Mouse (Mus musculus): ENCODE measurements around the gene Cmtr1. TPM values are rescaled to one million over a fixed set of nuclear protein-coding genes. Genes with fewer than 3 reads are reported as not detected.
"Not testable (repeated sequence)": the region's sequence is repeated elsewhere in the genome, so short reads cannot be mapped to it uniquely, and the experiment has no call there.

Cmtr1 gene
- 18.4 and 65.6 TPM in 2 replicates for total RNA-seq (2015; ENCODE audit: low replicate concordance)
- 239 and 340 TPM in 2 replicates for total RNA-seq (2017; ENCODE audit: low replicate concordance)

GRCm38 (mm10) chr17:29660076-29660761, at the start of gene Cmtr1:
TSS of gene Cmtr1 (plus strand) at chr17:29660595.
- peak; percentile 79 for ATAC-seq (replicated peaks; ENCODE audit: low FRiP score, poor library complexity, severe bottlenecking)

GRCm38 (mm10) chr17:29613453-29613852, 46.9 kb upstream of the Cmtr1 start:
- ATAC-seq (replicated peaks; ENCODE audit: low FRiP score, poor library complexity, severe bottlenecking): not testable (repeated sequence)

GRCm38 (mm10) chr17:29614115-29615023, 46.0 kb upstream of the Cmtr1 start, which contains the start of the genes Rnf8 and Gm28043:
TSS of gene Rnf8 (plus strand) at chr17:29614790.
TSS of gene Gm28043 (plus strand) at chr17:29614876.
- ATAC-seq (replicated peaks; ENCODE audit: low FRiP score, poor library complexity, severe bottlenecking): peak; percentile 89

- peak; percentile 41; the same call in 1 of the 2 replicates for ATAC-seq (replicated peaks; ENCODE audit: low FRiP score, poor library complexity, severe bottlenecking)
Measured at GRCm38 (mm10) chr17:29615024-29615551, 45.3 kb upstream of the Cmtr1 start.

GRCm38 (mm10) chr17:29615616-29616015, 44.8 kb upstream of the Cmtr1 start:
- 0 out of 2 replicates have a peak, but pooled peaks have one; percentile 4 for ATAC-seq (replicated peaks; ENCODE audit: low FRiP score, poor library complexity, severe bottlenecking)

- no peak for ATAC-seq (replicated peaks; ENCODE audit: low FRiP score, poor library complexity, severe bottlenecking)
Measured at GRCm38 (mm10) chr17:29619231-29619630, 41.2 kb upstream of the Cmtr1 start.

- ATAC-seq (replicated peaks; ENCODE audit: low FRiP score, poor library complexity, severe bottlenecking): no peak
Measured at GRCm38 (mm10) chr17:29623488-29623887, 36.9 kb upstream of the Cmtr1 start.

- no peak for ATAC-seq (replicated peaks; ENCODE audit: low FRiP score, poor library complexity, severe bottlenecking)
Measured at GRCm38 (mm10) chr17:29627285-29627684, 33.1 kb upstream of the Cmtr1 start.

GRCm38 (mm10) chr17:29628946-29629345, 31.4 kb upstream of the Cmtr1 start:
- ATAC-seq (replicated peaks; ENCODE audit: low FRiP score, poor library complexity, severe bottlenecking): no peak

GRCm38 (mm10) chr17:29629620-29630019, 30.8 kb upstream of the Cmtr1 start:
- no peak for ATAC-seq (replicated peaks; ENCODE audit: low FRiP score, poor library complexity, severe bottlenecking)

- ATAC-seq (replicated peaks; ENCODE audit: low FRiP score, poor library complexity, severe bottlenecking): no peak
Measured at GRCm38 (mm10) chr17:29632312-29632711, 28.1 kb upstream of the Cmtr1 start.

GRCm38 (mm10) chr17:29635492-29635891, 24.9 kb upstream of the Cmtr1 start:
- ATAC-seq (replicated peaks; ENCODE audit: low FRiP score, poor library complexity, severe bottlenecking): no peak

- ATAC-seq (replicated peaks; ENCODE audit: low FRiP score, poor library complexity, severe bottlenecking): peak; percentile 53
Measured at GRCm38 (mm10) chr17:29636118-29636517, 24.3 kb upstream of the Cmtr1 start.

GRCm38 (mm10) chr17:29637377-29637776, 23.0 kb upstream of the Cmtr1 start:
- ATAC-seq (replicated peaks; ENCODE audit: low FRiP score, poor library complexity, severe bottlenecking): no peak

GRCm38 (mm10) chr17:29637895-29638294, 22.5 kb upstream of the Cmtr1 start:
- ATAC-seq (replicated peaks; ENCODE audit: low FRiP score, poor library complexity, severe bottlenecking): peak; percentile 83

GRCm38 (mm10) chr17:29640971-29641370, 19.4 kb upstream of the Cmtr1 start:
- ATAC-seq (replicated peaks; ENCODE audit: low FRiP score, poor library complexity, severe bottlenecking): no peak

GRCm38 (mm10) chr17:29642219-29642618, 18.2 kb upstream of the Cmtr1 start:
- no peak for ATAC-seq (replicated peaks; ENCODE audit: low FRiP score, poor library complexity, severe bottlenecking)

- ATAC-seq (replicated peaks; ENCODE audit: low FRiP score, poor library complexity, severe bottlenecking): peak; percentile 81
Measured at GRCm38 (mm10) chr17:29658249-29658648, 2.1 kb upstream of the Cmtr1 start.

GRCm38 (mm10) chr17:29660762-29661391, 482 bp downstream of the Cmtr1 start:
- peak; percentile 25 for ATAC-seq (replicated peaks; ENCODE audit: low FRiP score, poor library complexity, severe bottlenecking)

GRCm38 (mm10) chr17:29662145-29662544, 1.8 kb downstream of the Cmtr1 start:
- no peak for ATAC-seq (replicated peaks; ENCODE audit: low FRiP score, poor library complexity, severe bottlenecking)

Data from erythroblast, adult 5-6 weeks (primary cell).